Mouse (Mus musculus) frontal cortex, adult 2 months (tissue): Measurements from ENCODE around the gene Cd300lg. TPM values are rescaled to one million over a fixed set of nuclear protein-coding genes. Genes with fewer than 3 reads are reported as not detected.
A peak's percentile ranks its signal among the peaks of the same experiment; 100 is the strongest.

ENCODE experiments used
- DNase-seq, 2 experiments: peaks; one replicate each; pipeline ENCODE4 v3.0.0; 2022; ENCODE audit warnings: low spot score in 1 of 2; ENCODE audit errors: extremely low spot score in 1 of 2
- polyA plus RNA-seq: library from polyadenylated mRNA; depleted of rRNA; stranded (reverse); fragments of >200 nt; gene quantifications from 2 replicates; pipeline ENCODE4 v1.2.3, GENCODE M21; 2012; rRNA removed

Gene Cd300lg
- 0.25 and 0.28 TPM in 2 replicates for polyA plus RNA-seq

DNA sequence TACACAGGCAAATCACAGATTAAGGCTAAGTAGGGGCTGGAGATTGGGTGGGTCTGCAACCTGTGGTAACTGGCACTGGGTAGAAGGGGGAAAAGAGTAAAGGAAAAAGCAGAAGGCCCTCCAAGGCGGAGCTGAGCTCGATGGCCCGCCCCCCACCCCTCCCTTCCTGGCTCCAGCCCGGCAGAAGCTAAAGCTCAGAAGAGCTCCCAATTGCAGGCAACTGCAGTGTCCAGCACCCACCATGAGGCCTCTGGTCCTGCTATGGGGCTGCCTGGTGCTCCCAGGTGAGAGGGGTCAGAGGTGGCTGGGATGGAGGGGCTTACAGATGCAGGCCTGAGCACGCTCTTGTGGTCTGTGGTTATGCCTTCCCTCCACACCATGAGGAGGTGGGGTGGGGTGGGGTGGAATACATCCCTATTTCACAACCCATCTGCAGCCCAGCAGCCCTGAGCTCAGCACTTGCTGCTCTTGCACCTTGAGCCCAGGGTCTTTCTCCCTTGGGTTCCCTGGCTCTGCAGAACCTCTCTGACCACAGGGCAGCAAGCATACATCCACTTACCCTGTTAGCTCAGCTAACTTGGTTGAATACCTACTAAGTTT lies at the start of gene Cd300lg:
Cd300lg (plus strand) TSS at position 160 of the 600 bp plus-strand sequence.
- DNase-seq = no peak

GRCm38 (mm10) chr11:101991813-101992212 lies 49.5 kb upstream of the Cd300lg start:
- no peak for DNase-seq

- DNase-seq = peak; percentile 76
Measured at GRCm38 (mm10) chr11:101992411-101992810, 48.9 kb upstream of the Cd300lg start.

- DNase-seq = no peak
Measured at GRCm38 (mm10) chr11:101994100-101994499, 47.2 kb upstream of the Cd300lg start.

- no peak for DNase-seq
Measured at GRCm38 (mm10) chr11:101995938-101996337, 45.4 kb upstream of the Cd300lg start.

DNA sequence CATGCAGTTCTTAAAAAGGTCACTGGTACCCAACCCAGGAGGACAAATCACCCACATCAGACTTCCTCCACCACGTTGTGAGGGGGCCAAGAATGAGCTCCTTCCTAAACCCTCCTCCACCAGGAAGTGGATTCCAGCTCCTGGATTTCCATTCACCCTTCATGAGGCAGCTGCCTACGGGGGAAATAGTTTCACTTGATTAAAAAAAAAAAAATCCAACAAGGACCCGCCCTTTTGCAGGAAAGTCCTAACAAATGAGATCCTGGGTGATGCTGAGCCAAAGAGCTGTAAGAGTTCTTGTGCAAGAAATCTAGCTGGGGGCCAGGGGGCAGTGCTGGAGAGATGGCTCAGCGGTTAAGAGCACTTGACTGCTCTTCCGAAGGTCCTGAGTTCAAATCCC lies 43.1 kb upstream of the Cd300lg start:
- DNase-seq = no peak

DNA sequence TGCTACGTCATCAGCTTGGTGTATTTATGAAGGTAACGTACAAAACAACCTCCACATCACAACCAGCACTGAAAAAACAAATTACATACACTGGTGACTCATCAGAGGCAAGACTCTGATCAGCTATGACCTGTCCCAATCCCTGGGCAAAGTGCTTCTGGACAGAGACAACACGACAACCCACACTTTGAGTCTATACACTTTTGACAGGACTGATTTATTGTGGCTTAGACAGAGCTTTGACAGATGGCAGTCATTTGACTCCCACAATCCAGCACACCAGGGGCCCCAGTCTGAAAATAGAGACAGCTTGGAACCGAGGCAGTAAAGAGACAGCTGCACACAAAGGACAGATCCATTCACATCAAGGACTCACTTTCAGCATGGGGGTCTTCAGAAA lies 41.8 kb upstream of the Cd300lg start:
- no peak for DNase-seq

DNA sequence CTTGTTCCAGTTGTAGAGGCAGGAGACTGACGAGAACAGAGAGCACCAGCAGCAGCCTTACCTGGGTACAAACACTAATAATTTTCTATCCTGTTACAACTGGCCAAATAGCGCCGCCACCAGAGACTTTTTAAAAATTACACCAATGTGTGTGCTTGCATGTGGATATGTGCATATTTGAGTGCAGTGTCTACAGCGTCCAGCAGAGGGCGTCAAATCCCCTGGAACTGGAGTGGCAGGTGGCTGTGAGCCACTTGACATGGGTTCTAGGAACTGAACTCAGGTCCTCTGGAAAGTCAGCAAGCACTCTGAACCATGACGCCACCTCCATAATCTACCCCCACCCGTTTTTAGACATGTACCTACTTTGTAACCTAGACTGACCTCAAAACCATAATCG lies 37.1 kb upstream of the Cd300lg start:
- DNase-seq = no peak

GRCm38 (mm10) chr11:102006271-102006670 lies 35.0 kb upstream of the Cd300lg start:
- DNase-seq = no peak

- no peak for DNase-seq
Measured at GRCm38 (mm10) chr11:102006688-102007087, 34.6 kb upstream of the Cd300lg start.

DNA sequence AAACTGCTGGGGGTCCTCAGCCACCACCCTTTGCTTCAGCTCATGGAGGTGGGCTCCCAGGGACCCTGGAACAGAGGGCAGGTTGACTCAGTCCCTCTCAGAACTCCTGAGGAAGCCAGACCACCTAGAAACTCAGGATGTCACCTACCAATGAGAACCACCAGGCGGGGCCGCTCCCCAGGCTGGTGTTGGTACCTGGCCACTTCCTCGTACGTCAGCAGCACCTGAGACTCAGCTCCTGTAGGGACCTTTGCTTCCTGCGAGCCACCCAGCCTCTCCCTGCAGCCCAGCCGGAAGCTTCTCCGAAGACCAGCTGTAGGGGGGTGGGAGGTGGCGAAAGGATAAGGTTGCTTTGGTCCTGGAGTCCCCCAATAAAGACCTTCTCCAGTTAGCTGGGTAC lies 32.9 kb upstream of the Cd300lg start:
- no peak for DNase-seq

GRCm38 (mm10) chr11:102008954-102009637 lies 32.2 kb upstream of the Cd300lg start:
- no peak for DNase-seq

DNA sequence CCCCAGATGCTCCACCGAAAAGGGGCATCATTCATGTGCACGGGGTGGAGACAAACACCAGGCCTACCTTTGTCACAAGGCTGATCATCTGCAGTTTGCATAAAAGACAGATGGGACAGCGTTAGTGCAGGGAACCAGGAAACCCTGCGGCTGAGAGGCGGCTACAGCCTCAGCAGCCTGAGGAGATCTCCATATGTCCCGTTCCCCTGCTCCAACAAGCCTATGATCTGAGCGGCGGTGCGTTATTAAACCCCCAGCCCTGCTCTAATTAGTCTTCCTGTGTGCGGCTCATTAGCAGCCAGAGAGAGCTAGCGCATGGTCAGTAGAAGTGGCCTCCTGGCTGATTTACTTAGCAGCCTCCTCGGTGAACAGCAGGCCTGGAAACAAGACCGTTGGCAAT lies 31.2 kb upstream of the Cd300lg start:
- no peak for DNase-seq

- DNase-seq = no peak
Measured at GRCm38 (mm10) chr11:102011510-102011909, 29.8 kb upstream of the Cd300lg start.

- DNase-seq = no peak
Measured at GRCm38 (mm10) chr11:102013201-102013600, 28.1 kb upstream of the Cd300lg start.

DNA sequence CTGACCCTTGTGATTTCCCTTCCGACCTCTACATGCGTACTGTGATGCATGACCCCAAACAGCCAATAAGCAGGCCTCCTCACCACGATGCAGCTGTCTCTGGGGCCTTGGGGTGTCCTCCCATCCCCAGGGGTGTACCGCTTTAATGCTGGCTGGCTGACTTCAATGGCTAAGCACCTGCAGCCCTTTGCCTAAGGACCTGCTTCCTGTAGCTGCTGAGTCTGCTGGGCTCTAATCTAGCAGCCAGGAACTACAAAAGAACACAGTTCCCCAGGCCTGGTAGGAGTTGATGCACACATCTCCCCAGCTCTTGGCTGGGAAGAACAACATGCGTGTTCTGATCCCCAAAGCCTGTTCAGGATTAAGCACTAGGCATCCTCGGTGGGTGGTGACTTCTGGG lies 25.8 kb upstream of the Cd300lg start:
- DNase-seq = no peak

GRCm38 (mm10) chr11:102016136-102016535 lies 25.2 kb upstream of the Cd300lg start:
- no peak for DNase-seq

- DNase-seq = no peak
Measured at GRCm38 (mm10) chr11:102019736-102020135, 21.6 kb upstream of the Cd300lg start.

DNA sequence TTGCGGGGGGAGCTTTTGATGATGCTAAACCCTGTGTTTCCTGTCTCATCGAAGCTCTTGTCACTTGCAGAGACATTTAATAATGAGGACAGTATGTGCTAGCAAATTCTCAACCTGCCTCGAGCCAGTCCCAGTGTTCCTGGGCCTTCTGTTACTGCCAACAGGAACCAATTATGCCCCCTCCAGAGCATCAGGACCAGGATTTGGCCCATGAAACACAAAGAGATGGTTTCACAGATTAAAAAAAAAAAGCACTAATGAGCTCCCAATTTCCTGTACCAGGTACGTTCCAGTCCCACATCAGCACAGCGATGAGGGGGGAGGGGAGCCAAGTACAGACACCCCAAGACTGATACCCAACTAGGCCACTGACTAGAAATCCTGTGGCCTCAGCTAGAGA lies 20.1 kb upstream of the Cd300lg start:
- no peak for DNase-seq

DNA sequence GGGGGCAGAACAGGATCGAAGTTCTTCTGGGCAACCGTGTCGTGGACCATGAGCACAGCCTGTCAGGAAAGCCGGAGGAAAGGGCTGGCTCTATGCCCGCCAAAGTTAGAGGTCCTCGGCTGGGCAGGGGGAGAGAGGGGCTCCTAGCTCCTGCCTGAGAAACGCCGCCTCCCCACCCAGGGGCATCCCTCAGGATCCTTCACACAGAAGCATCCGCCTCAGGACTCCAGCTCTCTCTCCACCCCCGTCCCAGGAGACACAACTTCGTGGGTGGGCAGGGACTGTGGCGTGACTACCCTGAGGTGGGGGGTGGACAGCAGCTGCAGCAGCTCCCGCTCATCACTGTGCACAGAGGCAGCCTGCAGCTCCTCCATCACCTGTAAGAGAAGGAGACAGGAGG lies 17.9 kb upstream of the Cd300lg start:
- peak in 1 of 2 experiments; percentile 74 for DNase-seq

- DNase-seq = no peak
Measured at GRCm38 (mm10) chr11:102024084-102024758, 17.1 kb upstream of the Cd300lg start.

DNA sequence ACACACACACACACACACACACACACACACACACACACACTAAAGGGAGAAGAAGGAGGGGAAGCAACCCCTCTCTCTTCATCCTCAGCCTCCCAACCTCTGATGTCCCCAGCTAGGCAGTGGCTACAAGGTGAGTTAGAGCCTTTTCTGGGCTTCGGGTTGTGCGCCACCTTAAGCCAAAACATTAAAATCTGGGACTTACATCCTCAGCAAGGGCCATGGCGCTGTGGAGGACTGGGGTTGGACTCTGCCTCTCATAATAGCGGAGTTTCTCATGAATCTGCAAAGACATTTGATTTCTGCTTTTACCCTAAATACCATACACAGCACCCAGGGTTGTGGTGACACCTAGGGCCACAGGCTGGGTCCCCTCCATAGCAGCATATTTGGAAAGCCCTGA lies 16.4 kb upstream of the Cd300lg start:
- no peak for DNase-seq
